Mouse (Mus musculus): ENCODE data around the gene 3110040M04Rik. TPM values are rescaled to one million over a fixed set of nuclear protein-coding genes. Genes with fewer than 3 reads are reported as not detected.

Gene 3110040M04Rik
- total RNA-seq, 2 experiments from 2014 or later: not detected

GRCm38 (mm10) chr1:151232346-151232745 lies 28.4 kb downstream of the 3110040M04Rik start:
- intact Hi-C loops (cut with DNase I): no loop called here
- DNase-seq (ENCODE audit: extremely low spot score in 1 of 2, low spot score in 2 of 2): no peak
- TF ChIP-seq CTCF (IDR thresholded peaks at IDR 0.05): no peak
- Histone ChIP-seq H3K4me3 (no peak overlapping the region), H3K27ac (no peak overlapping the region)

DNA sequence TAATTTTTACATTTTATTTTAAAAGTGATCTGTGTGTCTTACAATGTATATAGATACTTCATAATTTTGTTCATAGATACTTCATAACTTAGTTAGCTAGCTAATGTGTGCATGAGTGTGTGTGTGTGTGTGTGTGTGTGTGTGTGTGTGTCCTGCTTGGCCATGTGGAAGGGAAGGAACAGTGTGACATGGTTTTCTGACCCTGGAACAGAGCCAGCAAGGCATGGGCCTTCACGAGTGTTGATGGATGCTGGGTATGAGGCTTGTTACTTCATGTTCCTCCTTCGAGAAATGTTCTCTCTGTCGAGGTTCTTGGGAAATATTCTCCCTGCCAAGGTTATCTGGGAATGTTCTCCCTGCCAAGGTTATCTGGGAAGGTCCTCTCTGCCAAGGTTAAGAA lies 29.8 kb downstream of the 3110040M04Rik start:
- no peak overlapping the region for H3K4me3 ChIP-seq
- TF ChIP-seq CTCF (IDR thresholded peaks at IDR 0.05): no peak
- no peak overlapping the region for H3K27ac ChIP-seq
- intact Hi-C loops (cut with DNase I): no loop called here
- no peak for DNase-seq (ENCODE audit: extremely low spot score in 1 of 2, low spot score in 2 of 2)

- no peak for DNase-seq (ENCODE audit: extremely low spot score in 1 of 2, low spot score in 2 of 2)
- H3K4me3 ChIP-seq: no peak overlapping the region
- TF ChIP-seq CTCF (IDR thresholded peaks at IDR 0.05): no peak
- H3K27ac ChIP-seq: no peak overlapping the region
- intact Hi-C loops (cut with DNase I): no loop called here
These were observed 31.7 kb downstream of the 3110040M04Rik start for GRCm38 (mm10) chr1:151235574-151235973.

- TF ChIP-seq CTCF (IDR thresholded peaks at IDR 0.05): no peak
- Histone ChIP-seq H3K27ac (no peak overlapping the region), H3K4me3 (no peak overlapping the region)
- intact Hi-C loops (cut with DNase I): no loop called here
- DNase-seq (ENCODE audit: extremely low spot score in 1 of 2, low spot score in 2 of 2): no peak
These were observed 32.4 kb downstream of the 3110040M04Rik start for GRCm38 (mm10) chr1:151236141-151236930.

DNA sequence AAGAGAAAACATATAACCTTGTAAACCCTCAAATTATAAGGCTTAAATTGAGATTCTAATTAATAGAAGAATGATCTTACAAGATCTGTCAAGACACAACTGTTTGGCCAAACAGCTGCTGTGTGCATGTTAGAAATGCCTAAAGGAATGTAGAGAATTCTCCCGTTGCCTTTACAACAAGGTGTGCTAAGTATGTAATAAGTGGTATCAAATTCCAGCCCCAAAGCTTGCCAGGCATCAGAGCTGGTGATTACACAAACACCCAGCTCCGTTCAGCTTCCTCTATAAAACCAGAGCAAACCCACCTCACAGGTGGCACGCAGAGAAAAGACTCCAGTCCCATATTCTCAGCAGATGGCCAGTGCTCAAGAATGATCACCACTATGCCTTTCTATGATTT lies 33.9 kb downstream of the 3110040M04Rik start:
- intact Hi-C loops (cut with DNase I): no loop called here
- no peak for DNase-seq (ENCODE audit: extremely low spot score in 1 of 2, low spot score in 2 of 2)
- no peak for TF ChIP-seq CTCF (IDR thresholded peaks at IDR 0.05)
- Histone ChIP-seq H3K4me3 (no peak overlapping the region), H3K27ac (no peak overlapping the region)

GRCm38 (mm10) chr1:151243332-151243731 lies 39.4 kb downstream of the 3110040M04Rik start:
- Histone ChIP-seq H3K27ac (no peak overlapping the region), H3K4me3 (no peak overlapping the region)
- DNase-seq (ENCODE audit: extremely low spot score in 1 of 2, low spot score in 2 of 2): no peak
- no peak for TF ChIP-seq CTCF (IDR thresholded peaks at IDR 0.05)
- intact Hi-C loops (cut with DNase I): no loop called here

DNA sequence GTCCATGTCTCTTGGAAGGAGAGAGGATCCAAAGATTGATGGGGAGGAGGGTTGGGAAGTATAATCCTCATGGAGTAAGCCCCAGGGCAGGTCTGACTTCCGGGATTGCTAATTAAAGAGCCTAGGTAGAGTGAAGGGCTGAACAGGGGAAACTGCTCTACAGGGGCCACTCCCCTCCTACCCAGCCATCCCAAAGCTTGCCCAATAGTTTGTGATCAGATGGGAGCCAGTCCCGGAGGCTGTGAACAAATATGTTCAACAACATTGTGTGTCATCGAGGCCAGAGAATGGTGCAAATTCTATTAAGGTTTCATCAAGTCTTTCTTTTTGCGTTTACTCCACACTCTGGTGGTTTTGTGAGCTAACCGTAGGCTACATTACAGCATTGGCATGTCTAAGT lies 40.1 kb downstream of the 3110040M04Rik start:
- no peak overlapping the region for H3K4me3 ChIP-seq
- no peak for DNase-seq (ENCODE audit: extremely low spot score in 1 of 2, low spot score in 2 of 2)
- TF ChIP-seq CTCF (IDR thresholded peaks at IDR 0.05): no peak
- intact Hi-C loops (cut with DNase I): no loop called here
- H3K27ac ChIP-seq: no peak overlapping the region

- intact Hi-C loops (cut with DNase I): no loop called here
- no peak overlapping the region for H3K4me3 ChIP-seq
- no peak for DNase-seq (ENCODE audit: extremely low spot score in 1 of 2, low spot score in 2 of 2)
- no peak for TF ChIP-seq CTCF (IDR thresholded peaks at IDR 0.05)
- H3K27ac ChIP-seq: no peak overlapping the region
These were observed 40.8 kb downstream of the 3110040M04Rik start for GRCm38 (mm10) chr1:151244761-151245160.

- intact Hi-C loops (cut with DNase I): no loop called here
- DNase-seq (ENCODE audit: extremely low spot score in 1 of 2, low spot score in 2 of 2): no peak
- no peak for TF ChIP-seq CTCF (IDR thresholded peaks at IDR 0.05)
These were observed 41.2 kb downstream of the 3110040M04Rik start for GRCm38 (mm10) chr1:151245165-151245564.

GRCm38 (mm10) chr1:151245846-151246245 lies 41.9 kb downstream of the 3110040M04Rik start:
- no peak for DNase-seq (ENCODE audit: extremely low spot score in 1 of 2, low spot score in 2 of 2)
- H3K27ac ChIP-seq: no peak overlapping the region
- no peak overlapping the region for H3K4me3 ChIP-seq
- intact Hi-C loops (cut with DNase I): no loop called here
- no peak for TF ChIP-seq CTCF (IDR thresholded peaks at IDR 0.05)

More at GRCm38 (mm10) chr1:151245165-151245564, 41.2 kb downstream of the 3110040M04Rik start:
- no peak overlapping the region for H3K4me3 ChIP-seq
- no peak overlapping the region for H3K27ac ChIP-seq

GRCm38 (mm10) chr1:151250109-151250508 lies 46.2 kb downstream of the 3110040M04Rik start:
- Histone ChIP-seq H3K4me3 (0 out of 2 replicates have a peak overlapping the region, but pooled peaks have one; percentile 9), H3K27ac (peak overlapping the region; percentile 56)
- no peak for DNase-seq (ENCODE audit: extremely low spot score in 1 of 2, low spot score in 2 of 2)
- no peak for TF ChIP-seq CTCF (IDR thresholded peaks at IDR 0.05)
- intact Hi-C loops (cut with DNase I): loop anchor here (2.0 kb wide), 2 partner anchors 95 to 171 kb away; partner anchors contain the start of gene Ivns1abp

GRCm38 (mm10) chr1:151250529-151251193 lies 46.7 kb downstream of the 3110040M04Rik start:
- intact Hi-C loops (cut with DNase I): loop anchor here (2.0 kb wide), 2 partner anchors 94 to 172 kb away; partner anchors contain the start of gene Ivns1abp
- DNase-seq (ENCODE audit: extremely low spot score in 1 of 2, low spot score in 2 of 2): peak; percentile 45 to 46
- peak overlapping the region; percentile 56 for H3K27ac ChIP-seq
- H3K4me3 ChIP-seq: peak overlapping the region; percentile 9; the same call in 1 of the 2 replicates
- TF ChIP-seq CTCF (IDR thresholded peaks at IDR 0.05): no peak

Data from left cerebral cortex, adult 2 months (tissue).